Mouse (Mus musculus) olfactory bulb, adult 2 months (tissue): ENCODE data around the gene Nomo1. TPM values are rescaled to one million over a fixed set of nuclear protein-coding genes. Genes with fewer than 3 reads are reported as not detected.

Source experiments
- H3K27ac ChIP-seq: fragments of 200-500 bp; 2 replicates; pipeline ENCODE4 v1.5.1; 2012; ENCODE audit warnings: low read depth, low read length; ENCODE audit not compliant: insufficient read depth
- H3K4me1 ChIP-seq: fragments of 200-500 bp; 2 replicates; pipeline ENCODE4 v1.6.1; 2012; ENCODE audit warnings: low read length; ENCODE audit not compliant: control insufficient read depth, insufficient read depth
- H3K4me3 ChIP-seq: fragments of 200-500 bp; 2 replicates; pipeline ENCODE4 v1.5.1; 2012; ENCODE audit warnings: mild to moderate bottlenecking, low read depth, low read length, moderate library complexity; ENCODE audit not compliant: insufficient read depth
- CTCF ChIP-seq: fragments of 200-500 bp; IDR thresholded peaks from 2 replicates; pipeline ENCODE4 v1.5.1; 2012; ENCODE audit warnings: low read depth, mild to moderate bottlenecking, low read length, moderate library complexity; ENCODE audit not compliant: insufficient read depth
- POLR2A ChIP-seq: fragments of 200-500 bp; IDR thresholded peaks from 2 replicates; pipeline ENCODE4 v1.6.1; 2012; ENCODE audit warnings: mild to moderate bottlenecking, low read depth, low read length, moderate library complexity; ENCODE audit not compliant: insufficient read depth
- WGBS: fragments of 180-500 bp; shearing (Covaris S2); methylation state at CpG from one replicate; pipeline ENCODE4 v1.1.7; 2018; 5-methylcytosine and 5-hydroxymethylcytosine counted together
- polyA plus RNA-seq: library from polyadenylated mRNA; stranded (reverse); fragments of >200 nt; gene quantifications from 2 replicates; pipeline ENCODE4 v1.2.4, GENCODE M21; 2012; ENCODE audit warnings: low replicate concordance; ENCODE audit not compliant: missing spikeins, insufficient read depth, insufficient read length

Nomo1 gene
- polyA plus RNA-seq, 1 experiment: 117 TPM

GRCm38 (mm10) chr7:46125340-46125739, 91.8 kb downstream of the Nomo1 start:
- WGBS: 95% methylated on average over 11 of the region's 11 CpGs
- H3K4me3 ChIP-seq: no peak overlapping the region
- TF ChIP-seq CTCF (no peak), POLR2A (no peak)

GRCm38 (mm10) chr7:46128196-46128595, 94.7 kb downstream of the Nomo1 start:
- H3K27ac ChIP-seq: no peak overlapping the region
- no peak overlapping the region for H3K4me3 ChIP-seq
- 20% methylated on average over 7 of the region's 7 CpGs for WGBS
- TF ChIP-seq POLR2A (no peak), CTCF (no peak)
- peaks cover 34% of the 10 kb centered on the region for H3K4me1 ChIP-seq

More at GRCm38 (mm10) chr7:46125340-46125739, 91.8 kb downstream of the Nomo1 start:
- H3K27ac ChIP-seq: no peak overlapping the region
- H3K4me1 ChIP-seq: peaks cover 15% of the 10 kb centered on the region

GRCm38 (mm10) chr7:46129463-46130179, 96.1 kb downstream of the Nomo1 start:
- H3K4me1 ChIP-seq: peaks cover 41% of the 10 kb centered on the region
- TF ChIP-seq POLR2A (no peak), CTCF (no peak)
- WGBS: 52% methylated on average over 7 of the region's 7 CpGs
- no peak overlapping the region for H3K4me3 ChIP-seq
- no peak overlapping the region for H3K27ac ChIP-seq

GRCm38 (mm10) chr7:46130723-46131122, 97.2 kb downstream of the Nomo1 start:
- WGBS: 73% methylated on average over 7 of the region's 7 CpGs
- Histone ChIP-seq H3K4me1 (peaks cover 41% of the 10 kb centered on the region), H3K27ac (no peak overlapping the region)

GRCm38 (mm10) chr7:46131266-46131665, 97.8 kb downstream of the Nomo1 start:
- Histone ChIP-seq H3K4me1 (peaks cover 41% of the 10 kb centered on the region), H3K4me3 (no peak overlapping the region), H3K27ac (peak overlapping the region; percentile 70)
- TF ChIP-seq POLR2A (no peak), CTCF (no peak)
- WGBS: 3% methylated on average over 3 of the region's 3 CpGs

More at GRCm38 (mm10) chr7:46130723-46131122, 97.2 kb downstream of the Nomo1 start:
- H3K4me3 ChIP-seq: no peak overlapping the region
- TF ChIP-seq CTCF: no peak
- TF ChIP-seq POLR2A: no peak

GRCm38 (mm10) chr7:46131806-46132205, 98.3 kb downstream of the Nomo1 start:
- 32% methylated on average over 8 of the region's 8 CpGs for WGBS
- H3K4me3 ChIP-seq: no peak overlapping the region
- peaks cover 41% of the 10 kb centered on the region for H3K4me1 ChIP-seq
- TF ChIP-seq POLR2A: no peak
- no peak for TF ChIP-seq CTCF
- no peak overlapping the region for H3K27ac ChIP-seq

- peaks cover 41% of the 10 kb centered on the region for H3K4me1 ChIP-seq
- no peak overlapping the region for H3K27ac ChIP-seq
- no peak overlapping the region for H3K4me3 ChIP-seq
- 91% methylated on average over 12 of the region's 12 CpGs for WGBS
- TF ChIP-seq CTCF (no peak), POLR2A (no peak)
Measured at GRCm38 (mm10) chr7:46132229-46132628, 98.7 kb downstream of the Nomo1 start.

Other genes starting within 250 kb of the Nomo1 start
- not detected in 2 replicates for gene Lmtk3, start 250.0 kb upstream of the Nomo1 start, polyA plus RNA-seq
- gene Sult2b1, start 249.0 kb upstream of the Nomo1 start, polyA plus RNA-seq: not detected in 2 replicates
- not detected in 2 replicates for gene Cyth2, start 219.1 kb upstream of the Nomo1 start, polyA plus RNA-seq
- gene Kcnj14, start 208.9 kb upstream of the Nomo1 start, polyA plus RNA-seq: not detected in 2 replicates
- not detected in 2 replicates for gene Grwd1, start 202.8 kb upstream of the Nomo1 start, polyA plus RNA-seq
- not detected in 2 replicates for gene Kdelr1, start 160.9 kb upstream of the Nomo1 start, polyA plus RNA-seq
- not detected in 2 replicates for gene Grin2d, start 155.3 kb upstream of the Nomo1 start, polyA plus RNA-seq
- gene Syngr4, start 137.0 kb upstream of the Nomo1 start, polyA plus RNA-seq: not detected in 2 replicates
- gene Tmem143, start 136.8 kb upstream of the Nomo1 start, polyA plus RNA-seq: not detected in 2 replicates
- gene Emp3, start 112.3 kb upstream of the Nomo1 start, polyA plus RNA-seq: not detected in 2 replicates
- gene Ccdc114, start 109.6 kb upstream of the Nomo1 start, polyA plus RNA-seq: not detected in 2 replicates
- not detected in 2 replicates for gene Abcc6, start 3.4 kb upstream of the Nomo1 start, polyA plus RNA-seq
- gene Kcnj11, start 67.1 kb downstream of the Nomo1 start, polyA plus RNA-seq: not detected in 2 replicates
- not detected in 2 replicates for gene Abcc8, start 146.3 kb downstream of the Nomo1 start, polyA plus RNA-seq
- not detected in 2 replicates for gene Ush1c, start 204.8 kb downstream of the Nomo1 start, polyA plus RNA-seq
- gene Otog, start 207.3 kb downstream of the Nomo1 start, polyA plus RNA-seq: not detected in 2 replicates